Comparison of ENCODE assay signal across 8 mouse cellular contexts in genomic region chr8:88454048-88454696, GRCm38 (mm10).
DNase-seq lines count a peak whose midpoint lies in the region; ATAC-seq and TF ChIP-seq lines count a peak whose summit lies in the region.

No protein-coding gene starts in this region.

- H3K9ac ChIP-seq in heart, embryonic 14.5 days (ENCODE audit: low read length): peak overlapping the region; percentile 69
- H3K9ac ChIP-seq in liver, embryonic 15.5 days: no peak overlapping the region
- peak overlapping the region; percentile 82 for H3K9ac ChIP-seq in neural tube, embryonic 13.5 days

- no peak overlapping the region for H3K27ac ChIP-seq in thymus, adult 2 months (ENCODE audit: control insufficient read depth, insufficient read depth, low read length)
- peak overlapping the region; percentile 92 for H3K27ac ChIP-seq in embryonic facial prominence, embryonic 10.5 days (replicated peaks)
- H3K27ac ChIP-seq in heart, embryonic 14.5 days (replicated peaks in 1 of 2; ENCODE audit: control insufficient read depth in 1 of 2, insufficient read depth in 1 of 2, low read depth in 2 of 2, low read length in 2 of 2): no peak overlapping the region
- no peak overlapping the region for H3K27ac ChIP-seq in liver, embryonic 15.5 days (replicated peaks)
- H3K27ac ChIP-seq in neural tube, embryonic 13.5 days (replicated peaks): peak overlapping the region; percentile 85

- H3K9me3 ChIP-seq in embryonic facial prominence, embryonic 10.5 days: peaks cover 10% of the 10 kb centered on the region
- H3K9me3 ChIP-seq in heart, embryonic 14.5 days (ENCODE audit: control insufficient read depth, low read length): peaks cover 10% of the 10 kb centered on the region
- H3K9me3 ChIP-seq in liver, embryonic 15.5 days (replicated peaks): no peaks in the 10 kb centered on the region
- H3K9me3 ChIP-seq in neural tube, embryonic 13.5 days: peaks cover 6% of the 10 kb centered on the region

- H3K4me3 ChIP-seq in thymus, adult 2 months (ENCODE audit: control insufficient read depth, insufficient read depth, low read length): peak overlapping the region; percentile 25
- peak overlapping the region; percentile 66 for H3K4me3 ChIP-seq in embryonic facial prominence, embryonic 10.5 days
- H3K4me3 ChIP-seq in heart, embryonic 14.5 days (ENCODE audit: control insufficient read depth in 1 of 2, insufficient read depth in 1 of 2, low read depth in 1 of 2, low read length in 2 of 2): peak overlapping the region; percentile 59
- H3K4me3 ChIP-seq in liver, embryonic 15.5 days (replicated peaks): peak overlapping the region; percentile 45
- H3K4me3 ChIP-seq in neural tube, embryonic 13.5 days: peak overlapping the region; percentile 58

- WGBS in thymus, adult 2 months: under 1% methylated on average over 75 of the region's 75 CpGs
- WGBS in embryonic facial prominence, embryonic 10.5 days: under 1% methylated on average over 75 of the region's 75 CpGs
- under 1% methylated on average over 60 of the region's 75 CpGs for whole genome bisulfite sequencing in heart, embryonic 14.5 days
- under 1% methylated on average over 75 of the region's 75 CpGs for WGBS in liver, embryonic 15.5 days (ENCODE audit: insufficient replicate concordance)
- under 1% methylated on average over 75 of the region's 75 CpGs for WGBS in neural tube, embryonic 13.5 days

- no peaks in the 10 kb centered on the region for H3K36me3 ChIP-seq in thymus, adult 2 months (ENCODE audit: control insufficient read depth, insufficient read depth, low read length)
- no peaks in the 10 kb centered on the region for H3K36me3 ChIP-seq in embryonic facial prominence, embryonic 10.5 days (replicated peaks)
- H3K36me3 ChIP-seq in heart, embryonic 14.5 days (ENCODE audit: control insufficient read depth, insufficient read depth, low read length): no peaks in the 10 kb centered on the region
- no peaks in the 10 kb centered on the region for H3K36me3 ChIP-seq in liver, embryonic 15.5 days (replicated peaks)
- H3K36me3 ChIP-seq in neural tube, embryonic 13.5 days: no peaks in the 10 kb centered on the region

- peaks cover 16% of the 10 kb centered on the region for H3K27me3 ChIP-seq in thymus, adult 2 months (ENCODE audit: control insufficient read depth, insufficient read depth, low read length)
- peaks cover 75% of the 10 kb centered on the region for H3K27me3 ChIP-seq in embryonic facial prominence, embryonic 10.5 days (replicated peaks; ENCODE audit: low read depth, poor library complexity, severe bottlenecking)
- peaks cover 63% of the 10 kb centered on the region for H3K27me3 ChIP-seq in heart, embryonic 14.5 days (ENCODE audit: control insufficient read depth, insufficient read depth, low read length)
- H3K27me3 ChIP-seq in liver, embryonic 15.5 days: peaks cover 80% of the 10 kb centered on the region
- peaks cover 40% of the 10 kb centered on the region for H3K27me3 ChIP-seq in neural tube, embryonic 13.5 days

- H3K4me2 ChIP-seq in heart, embryonic 14.5 days (ENCODE audit: low read length): peak overlapping the region; percentile 99
- peak overlapping the region; percentile 66 for H3K4me2 ChIP-seq in liver, embryonic 15.5 days
- peak overlapping the region; percentile 92 for H3K4me2 ChIP-seq in neural tube, embryonic 13.5 days

- ATAC-seq in heart, embryonic 14.5 days (ENCODE audit: insufficient number of reproducible peaks, insufficient read depth, low FRiP score, low read depth): 0 out of 2 replicates have a peak, but pooled peaks have one; percentile 38
- ATAC-seq in liver, embryonic 15.5 days (ENCODE audit: insufficient read depth): no peak
- ATAC-seq in neural tube, embryonic 13.5 days (ENCODE audit: low read depth): peak; percentile 86

- no peak for DNase-seq in thymus, adult 2 months
- DNase-seq in thymus, adult 18-20 months: no peak
- DNase-seq in embryonic facial prominence, embryonic 10.5 days (ENCODE audit: low spot score): peak; percentile 90
- peak; percentile 41 to 78 for DNase-seq in kidney, postnatal 36 days
- peak; percentile 68 for DNase-seq in thymus, postnatal 4 days

- TF ChIP-seq CTCF in thymus, adult 2 months (IDR thresholded peaks at IDR 0.05; ENCODE audit: borderline replicate concordance, control insufficient read depth, extremely low read depth, insufficient read depth, low read length, poor library complexity): no peak

- H3K4me1 ChIP-seq in thymus, adult 2 months (replicated peaks; ENCODE audit: control insufficient read depth, insufficient read depth, low read length): peaks cover 33% of the 10 kb centered on the region
- H3K4me1 ChIP-seq in embryonic facial prominence, embryonic 10.5 days: peaks cover 59% of the 10 kb centered on the region
- peaks cover 6 to 30% of the 10 kb centered on the region in 2 experiments for H3K4me1 ChIP-seq in heart, embryonic 14.5 days (ENCODE audit: control insufficient read depth in 2 of 2, insufficient read depth in 2 of 2, low read length in 2 of 2)
- H3K4me1 ChIP-seq in liver, embryonic 15.5 days (replicated peaks): 0 out of 2 replicates have a peak, but pooled peaks cover 13% of the 10 kb centered on the region
- peaks cover 53% of the 10 kb centered on the region for H3K4me1 ChIP-seq in neural tube, embryonic 13.5 days (replicated peaks)

- TF ChIP-seq POLR2A in thymus, adult 2 months (IDR thresholded peaks at IDR 0.05; ENCODE audit: control insufficient read depth, extremely low read depth, insufficient read depth, low read length, poor library complexity): no peak

Comparison
In these comparisons a context has a peak if more than half of its experiments do, and no peak if none do; other contexts are left out.
1. DNase-seq: peak in embryonic facial prominence, embryonic 10.5 days (single experiment), kidney, postnatal 36 days (2 of 2) and thymus, postnatal 4 days (single experiment); none in thymus, adult 2 months (single experiment) and thymus, adult 18-20 months (0 of 2).
2. H3K27ac ChIP-seq: peak in embryonic facial prominence, embryonic 10.5 days (single experiment) and neural tube, embryonic 13.5 days (single experiment); none in thymus, adult 2 months (single experiment), heart, embryonic 14.5 days (0 of 2) and liver, embryonic 15.5 days (single experiment).
3. Peak in every context shown above with its lines, with median percentiles within 50 percentile points of each other: H3K4me3 ChIP-seq and H3K4me2 ChIP-seq.